Mouse (Mus musculus) lung, adult 2 months (tissue): ENCODE data around the gene Gm3417.

Experiments used
- CTCF ChIP-seq: fragments of 200-500 bp; IDR thresholded peaks from 2 replicates; pipeline ENCODE4 v1.5.1; 2011; ENCODE audit warnings: mild to moderate bottlenecking, low read length, control low read depth; ENCODE audit not compliant: insufficient read depth
- POLR2A ChIP-seq: fragments of 200-500 bp; IDR thresholded peaks from 2 replicates; pipeline ENCODE4 v1.6.1; 2011; ENCODE audit warnings: low read depth, mild to moderate bottlenecking, control low read depth, low read length, borderline replicate concordance; ENCODE audit errors: extremely low read depth

- TF ChIP-seq CTCF (no peak), POLR2A (no peak)
These were observed 18.1 kb downstream of the Gm3417 start for GRCm38 (mm10) chr17:14960520-14960919.
